Mouse (Mus musculus): ENCODE measurements around the gene Pamr1. TPM values are rescaled to one million over a fixed set of nuclear protein-coding genes. Genes with fewer than 3 reads are reported as not detected.
A peak's percentile ranks its signal among the peaks of the same experiment; 100 is the strongest.

The Pamr1 gene
- polyA plus RNA-seq, 1 experiment from 2014 or later, result 35.2 TPM

DNA sequence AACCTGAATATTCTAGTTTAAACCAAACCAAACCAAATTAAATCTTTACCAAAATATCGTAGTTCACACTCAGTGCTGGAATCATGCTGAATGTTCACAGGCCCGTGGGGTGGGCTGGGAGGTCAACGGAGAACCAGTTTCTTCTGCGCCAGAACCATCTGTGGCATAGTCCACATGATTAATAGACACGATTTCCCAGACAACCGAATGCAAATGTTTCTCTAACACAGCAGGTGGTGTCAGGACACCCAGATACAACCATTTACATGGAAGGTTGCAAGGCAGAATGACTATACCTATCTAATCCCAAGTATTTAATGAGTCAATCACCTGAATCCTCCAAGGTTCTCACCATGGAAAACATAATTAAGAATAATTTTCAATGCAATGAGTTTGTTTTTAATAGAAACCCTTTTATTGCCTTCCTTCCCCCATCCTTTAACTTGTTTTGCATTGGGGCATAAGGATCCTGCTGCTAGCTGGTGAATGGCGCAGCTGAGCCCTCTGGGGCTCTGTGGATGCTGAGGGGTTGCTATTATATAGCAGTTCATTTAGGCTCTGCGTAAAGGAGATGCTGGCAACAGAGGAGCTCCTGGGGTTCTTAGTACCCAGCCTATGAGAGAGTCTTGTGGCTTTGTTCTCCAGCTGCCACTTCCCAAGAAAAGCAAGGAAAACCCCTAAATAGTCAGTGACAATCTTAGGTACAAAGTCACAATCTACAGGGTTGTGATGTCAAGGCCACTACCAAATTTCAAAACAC, 106.3 kb downstream of the Pamr1 start:
- H3K4me1 ChIP-seq (ENCODE audit: control insufficient read depth, insufficient read depth, low read length), result peaks cover 8% of the 10 kb centered on the region; the same call in 1 of the 2 replicates
- H3K4me2 ChIP-seq (ENCODE audit: low read depth, low read length), result no peak overlapping the region
- 65% methylated on average over 8 of the region's 8 CpGs for WGBS
- H3K27me3 ChIP-seq (ENCODE audit: control insufficient read depth, insufficient read depth, low read length), result peaks cover 18% of the 10 kb centered on the region
- no peaks in the 10 kb centered on the region for H3K9me3 ChIP-seq (replicated peaks; ENCODE audit: control insufficient read depth, low read length)
- ATAC-seq (ENCODE audit: insufficient read depth, low FRiP score), result no peak
- H3K27ac ChIP-seq (ENCODE audit: low read length), result no peak overlapping the region
- H3K36me3 ChIP-seq (ENCODE audit: control insufficient read depth, insufficient read depth, low read length), result no peaks in the 10 kb centered on the region
- H3K9ac ChIP-seq (ENCODE audit: low read length), result no peak overlapping the region
- no peak overlapping the region for H3K4me3 ChIP-seq (replicated peaks; ENCODE audit: low read length)

DNA sequence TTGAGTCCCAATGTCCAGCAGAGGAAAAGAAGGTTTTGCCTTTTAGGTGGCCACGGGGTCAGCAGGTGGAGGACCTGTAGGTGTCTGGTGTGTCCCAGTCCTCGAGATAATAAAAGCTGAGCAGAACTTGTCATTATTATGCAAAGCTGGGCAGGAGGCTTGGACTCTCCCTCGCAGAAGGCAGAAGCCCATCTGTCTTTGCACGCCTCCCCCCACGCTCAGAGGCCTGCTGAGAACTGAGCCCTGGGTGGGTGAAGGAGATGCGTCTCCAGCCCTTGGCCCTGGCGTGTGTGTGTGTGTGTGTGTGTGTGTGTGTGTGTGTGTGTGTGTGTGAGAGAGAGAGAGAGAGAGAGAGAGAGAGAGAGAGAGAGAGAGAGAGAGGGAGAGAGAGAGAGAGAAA, 107.9 kb downstream of the Pamr1 start:
- Histone ChIP-seq H3K4me1 (ENCODE audit: control insufficient read depth, insufficient read depth, low read length) (peaks cover 8% of the 10 kb centered on the region; the same call in 1 of the 2 replicates), H3K9me3 (replicated peaks; ENCODE audit: control insufficient read depth, low read length) (no peaks in the 10 kb centered on the region), H3K27me3 (ENCODE audit: control insufficient read depth, insufficient read depth, low read length) (peaks cover 18% of the 10 kb centered on the region), H3K4me3 (replicated peaks; ENCODE audit: low read length) (no peak overlapping the region), H3K9ac (ENCODE audit: low read length) (no peak overlapping the region), H3K4me2 (ENCODE audit: low read depth, low read length) (no peak overlapping the region), H3K36me3 (ENCODE audit: control insufficient read depth, insufficient read depth, low read length) (no peaks in the 10 kb centered on the region), H3K27ac (ENCODE audit: low read length) (no peak overlapping the region)
- WGBS, result 13% methylated on average over 7 of the region's 7 CpGs
- ATAC-seq (ENCODE audit: insufficient read depth, low FRiP score), result no peak

DNA sequence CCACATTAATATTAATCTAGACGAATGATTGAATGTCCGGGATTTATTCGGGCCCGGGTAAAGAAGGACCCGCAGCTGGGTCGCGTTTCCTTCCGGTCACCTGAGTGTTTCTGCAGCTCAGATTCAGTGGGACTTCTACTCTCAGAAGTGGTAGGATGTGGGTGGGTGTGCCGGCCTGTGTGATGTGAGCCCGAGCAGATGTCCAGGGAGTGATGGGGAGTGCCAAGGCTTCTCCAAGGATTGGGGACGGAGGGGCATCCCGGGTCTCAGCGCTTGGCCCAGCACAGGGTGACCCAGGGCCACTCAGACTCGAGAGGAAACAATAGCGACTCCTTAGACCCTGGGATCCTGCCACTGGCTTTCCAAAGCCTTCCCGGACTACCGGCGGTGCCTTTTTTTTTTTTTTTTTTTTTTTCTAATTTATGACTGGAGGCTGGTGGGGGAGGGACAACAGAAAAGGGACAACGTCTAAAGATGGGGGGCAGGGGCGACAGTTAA, 108.4 kb downstream of the Pamr1 start, which contains the start of gene Slc1a2:
Slc1a2 (plus strand) TSS at position 497 of the 498 bp plus-strand sequence.
- peak within 1 kb of the TSS; percentile 100 for H3K4me2 ChIP-seq (ENCODE audit: low read depth, low read length)
- H3K27me3 ChIP-seq (ENCODE audit: control insufficient read depth, insufficient read depth, low read length), result peaks cover 18% of the 10 kb centered on the region
- H3K9ac ChIP-seq (ENCODE audit: low read length), result peak within 1 kb of the TSS; percentile 66
- WGBS, result under 1% methylated on average over 20 of the region's 20 CpGs
- H3K36me3 ChIP-seq (ENCODE audit: control insufficient read depth, insufficient read depth, low read length), result no peaks in the 10 kb centered on the region
- H3K27ac ChIP-seq (ENCODE audit: low read length), result no peak within 1 kb of the TSS
- H3K4me1 ChIP-seq (ENCODE audit: control insufficient read depth, insufficient read depth, low read length), result peaks cover 9% of the 10 kb centered on the region
- peak within 1 kb of the TSS; percentile 66 for H3K4me3 ChIP-seq (replicated peaks; ENCODE audit: low read length)
- no peak for ATAC-seq (ENCODE audit: insufficient read depth, low FRiP score)
- no peaks in the 10 kb centered on the region for H3K9me3 ChIP-seq (replicated peaks; ENCODE audit: control insufficient read depth, low read length)

DNA sequence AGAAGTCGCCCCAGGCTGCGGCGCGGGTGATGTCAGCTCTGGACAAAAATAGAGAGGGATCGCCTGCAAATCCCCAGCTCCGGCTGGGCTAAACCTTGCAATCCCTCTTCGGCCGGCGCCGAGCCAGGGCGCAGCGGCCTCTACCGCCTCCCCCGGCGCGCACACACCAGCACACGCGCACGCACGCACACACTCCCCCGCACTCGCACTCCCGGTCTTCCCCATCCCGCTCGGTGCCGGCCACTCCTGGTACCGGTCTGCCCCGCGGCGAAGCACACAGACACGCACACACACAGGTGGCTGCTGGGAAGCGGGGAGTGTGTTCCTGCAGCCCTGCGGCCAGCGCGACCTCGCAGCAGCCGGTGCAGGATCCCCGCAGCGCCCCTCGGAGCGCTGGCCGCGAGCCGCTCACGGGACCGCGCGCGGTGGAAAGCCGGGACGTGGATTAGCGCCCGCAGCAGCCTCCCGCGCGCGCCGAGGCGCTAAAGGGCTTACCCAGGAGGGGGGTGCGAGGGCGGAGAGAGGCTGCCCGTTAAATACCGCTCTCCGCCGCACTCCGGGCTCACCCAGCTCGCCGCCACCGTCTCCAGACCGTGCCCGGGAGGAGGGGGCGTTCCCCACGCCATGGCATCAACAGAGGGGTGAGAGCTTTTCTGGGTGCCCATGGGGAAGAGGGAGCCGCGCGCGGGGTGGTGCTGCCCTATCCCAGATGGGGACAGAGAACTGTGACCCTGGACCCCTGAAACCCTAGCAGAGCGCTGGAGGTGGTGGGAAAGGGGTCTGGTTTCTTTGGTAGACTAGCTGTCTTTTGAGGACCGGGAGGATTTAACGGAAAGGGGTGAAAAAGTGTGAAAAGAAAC, 109.1 kb downstream of the Pamr1 start:
- H3K4me2 ChIP-seq (ENCODE audit: low read depth, low read length), result peak overlapping the region; percentile 100
- peaks cover 18% of the 10 kb centered on the region for H3K27me3 ChIP-seq (ENCODE audit: control insufficient read depth, insufficient read depth, low read length)
- H3K4me1 ChIP-seq (ENCODE audit: control insufficient read depth, insufficient read depth, low read length), result peaks cover 12% of the 10 kb centered on the region
- under 1% methylated on average over 80 of the region's 80 CpGs for WGBS
- H3K27ac ChIP-seq (ENCODE audit: low read length), result no peak overlapping the region
- ATAC-seq (ENCODE audit: insufficient read depth, low FRiP score), result peak; percentile 78
- no peaks in the 10 kb centered on the region for H3K36me3 ChIP-seq (ENCODE audit: control insufficient read depth, insufficient read depth, low read length)
- no peaks in the 10 kb centered on the region for H3K9me3 ChIP-seq (replicated peaks; ENCODE audit: control insufficient read depth, low read length)
- H3K9ac ChIP-seq (ENCODE audit: low read length), result peak overlapping the region; percentile 66
- H3K4me3 ChIP-seq (replicated peaks; ENCODE audit: low read length), result peak overlapping the region; percentile 66

DNA sequence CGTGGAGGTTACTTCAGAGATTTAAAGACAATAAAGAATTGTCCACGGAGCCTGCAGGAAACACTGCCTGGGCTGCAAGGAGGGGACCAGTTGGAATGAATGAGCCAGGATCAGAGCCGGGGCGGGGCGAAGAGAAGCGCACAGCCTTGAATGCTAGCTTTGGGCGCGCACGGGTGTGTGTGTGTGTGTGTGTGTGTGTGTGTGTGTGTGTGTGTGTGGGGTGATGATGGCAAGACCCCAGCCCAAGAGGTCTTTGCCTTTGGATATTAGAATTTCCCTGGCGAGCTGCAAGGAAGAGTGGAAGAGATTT, 109.7 kb downstream of the Pamr1 start:
- Histone ChIP-seq H3K9me3 (replicated peaks; ENCODE audit: control insufficient read depth, low read length) (no peaks in the 10 kb centered on the region), H3K27me3 (ENCODE audit: control insufficient read depth, insufficient read depth, low read length) (peaks cover 18% of the 10 kb centered on the region), H3K36me3 (ENCODE audit: control insufficient read depth, insufficient read depth, low read length) (no peaks in the 10 kb centered on the region), H3K27ac (ENCODE audit: low read length) (no peak overlapping the region), H3K9ac (ENCODE audit: low read length) (no peak overlapping the region), H3K4me1 (ENCODE audit: control insufficient read depth, insufficient read depth, low read length) (peaks cover 12% of the 10 kb centered on the region), H3K4me2 (ENCODE audit: low read depth, low read length) (peak overlapping the region; percentile 100), H3K4me3 (replicated peaks; ENCODE audit: low read length) (peak overlapping the region; percentile 66)
- 3% methylated on average over 10 of the region's 10 CpGs for WGBS
- ATAC-seq (ENCODE audit: insufficient read depth, low FRiP score), result no peak

DNA sequence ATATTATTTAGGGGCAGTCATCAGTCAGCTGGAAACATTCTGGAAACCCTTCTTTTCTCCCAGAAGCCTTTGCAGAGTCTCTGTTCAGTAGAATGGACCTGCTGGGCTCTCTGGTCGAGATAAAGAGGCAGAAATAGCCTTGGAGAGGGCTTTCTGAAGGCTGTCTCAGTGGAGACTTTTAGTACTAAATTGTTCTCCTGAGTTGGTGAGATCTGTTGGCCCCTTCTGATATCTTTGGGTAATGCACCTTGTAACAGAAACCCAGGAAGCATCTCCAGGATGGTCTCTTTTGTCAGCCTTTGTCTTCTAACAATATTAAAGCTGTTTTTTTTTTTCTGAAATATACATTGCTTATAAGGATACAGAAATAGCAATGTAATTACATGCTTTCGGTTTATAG, 111.2 kb downstream of the Pamr1 start:
- Histone ChIP-seq H3K9ac (ENCODE audit: low read length) (no peak overlapping the region), H3K36me3 (ENCODE audit: control insufficient read depth, insufficient read depth, low read length) (no peaks in the 10 kb centered on the region), H3K27me3 (ENCODE audit: control insufficient read depth, insufficient read depth, low read length) (peaks cover 18% of the 10 kb centered on the region), H3K9me3 (replicated peaks; ENCODE audit: control insufficient read depth, low read length) (no peaks in the 10 kb centered on the region), H3K27ac (ENCODE audit: low read length) (no peak overlapping the region), H3K4me2 (ENCODE audit: low read depth, low read length) (no peak overlapping the region), H3K4me1 (ENCODE audit: control insufficient read depth, insufficient read depth, low read length) (peaks cover 12% of the 10 kb centered on the region), H3K4me3 (replicated peaks; ENCODE audit: low read length) (no peak overlapping the region)
- WGBS, result 62% methylated on average over 2 of the region's 2 CpGs
- ATAC-seq (ENCODE audit: insufficient read depth, low FRiP score), result no peak

DNA sequence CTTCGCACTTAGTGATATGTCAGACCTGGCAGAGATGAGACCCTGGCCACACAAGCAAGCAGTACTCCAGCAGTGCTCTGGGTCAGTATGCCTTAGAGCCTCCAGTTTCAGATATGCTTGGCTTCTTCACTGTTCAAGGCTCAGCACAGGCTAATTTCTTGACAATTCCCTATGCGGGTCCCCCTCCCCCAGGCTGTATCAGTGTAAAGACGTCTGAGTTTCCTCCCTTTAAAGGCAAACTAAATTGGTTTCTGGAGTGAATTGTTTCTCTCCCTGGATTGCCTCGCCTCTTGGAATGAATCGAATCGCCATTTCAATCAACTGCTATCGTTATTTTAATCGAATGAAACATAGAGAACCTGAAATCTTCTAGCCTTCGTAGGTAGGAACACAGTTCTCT, 113.1 kb downstream of the Pamr1 start:
- H3K4me3 ChIP-seq (replicated peaks; ENCODE audit: low read length), result no peak overlapping the region
- H3K9ac ChIP-seq (ENCODE audit: low read length), result no peak overlapping the region
- no peak for ATAC-seq (ENCODE audit: insufficient read depth, low FRiP score)
- no peak overlapping the region for H3K27ac ChIP-seq (ENCODE audit: low read length)
- peaks cover 12% of the 10 kb centered on the region for H3K4me1 ChIP-seq (ENCODE audit: control insufficient read depth, insufficient read depth, low read length)
- H3K4me2 ChIP-seq (ENCODE audit: low read depth, low read length), result no peak overlapping the region
- 62% methylated on average over 9 of the region's 9 CpGs for WGBS
- no peaks in the 10 kb centered on the region for H3K36me3 ChIP-seq (ENCODE audit: control insufficient read depth, insufficient read depth, low read length)
- H3K9me3 ChIP-seq (replicated peaks; ENCODE audit: control insufficient read depth, low read length), result no peaks in the 10 kb centered on the region
- H3K27me3 ChIP-seq (ENCODE audit: control insufficient read depth, insufficient read depth, low read length), result peaks cover 18% of the 10 kb centered on the region

DNA sequence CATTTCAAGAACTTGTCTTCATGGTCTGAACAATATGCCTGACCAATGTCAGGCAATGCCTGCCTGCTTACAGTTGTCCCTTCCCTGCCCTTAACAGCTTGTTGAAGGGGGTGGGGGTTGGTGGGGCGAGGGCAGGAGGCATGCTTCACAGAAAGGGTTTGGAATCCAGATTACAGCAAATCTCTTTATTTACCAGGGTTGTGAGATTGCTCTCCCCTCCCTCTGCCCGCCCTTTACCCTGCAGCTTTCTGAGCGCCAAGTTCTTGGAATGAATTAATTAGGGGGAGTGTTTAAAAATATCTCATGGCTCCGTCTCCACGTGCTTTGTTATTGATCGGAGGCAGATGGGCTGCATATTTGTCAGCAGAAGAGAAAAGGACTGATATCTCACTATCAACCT, 113.5 kb downstream of the Pamr1 start:
- Histone ChIP-seq H3K9ac (ENCODE audit: low read length) (no peak overlapping the region), H3K4me3 (replicated peaks; ENCODE audit: low read length) (no peak overlapping the region), H3K9me3 (replicated peaks; ENCODE audit: control insufficient read depth, low read length) (no peaks in the 10 kb centered on the region), H3K4me2 (ENCODE audit: low read depth, low read length) (no peak overlapping the region), H3K4me1 (ENCODE audit: control insufficient read depth, insufficient read depth, low read length) (peaks cover 10% of the 10 kb centered on the region), H3K36me3 (ENCODE audit: control insufficient read depth, insufficient read depth, low read length) (no peaks in the 10 kb centered on the region), H3K27ac (ENCODE audit: low read length) (no peak overlapping the region), H3K27me3 (ENCODE audit: control insufficient read depth, insufficient read depth, low read length) (peaks cover 15% of the 10 kb centered on the region)
- ATAC-seq (ENCODE audit: insufficient read depth, low FRiP score), result no peak
- WGBS, result 27% methylated on average over 6 of the region's 6 CpGs

DNA sequence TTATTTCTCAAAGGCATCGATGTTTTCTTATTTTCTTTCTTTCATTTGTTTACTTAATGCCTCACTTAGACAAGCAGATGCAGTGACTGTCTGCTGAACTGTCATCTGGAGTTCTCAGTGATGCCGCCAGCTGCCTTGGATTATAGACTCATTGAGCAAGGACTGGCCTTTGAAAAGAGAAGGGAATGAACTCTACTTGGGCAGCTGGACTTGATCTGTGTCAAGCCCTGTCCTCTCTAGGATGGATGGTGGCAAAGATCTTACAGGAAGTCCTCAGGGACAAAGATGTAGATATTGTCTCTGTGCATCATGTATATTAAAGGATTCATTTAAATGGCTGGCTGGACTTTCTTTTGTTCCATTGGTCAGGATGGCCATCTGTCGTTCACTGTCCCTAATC, 114.1 kb downstream of the Pamr1 start:
- no peaks in the 10 kb centered on the region for H3K9me3 ChIP-seq (replicated peaks; ENCODE audit: control insufficient read depth, low read length)
- H3K9ac ChIP-seq (ENCODE audit: low read length), result no peak overlapping the region
- 56% methylated on average over 3 of the region's 3 CpGs for WGBS
- no peaks in the 10 kb centered on the region for H3K36me3 ChIP-seq (ENCODE audit: control insufficient read depth, insufficient read depth, low read length)
- H3K4me2 ChIP-seq (ENCODE audit: low read depth, low read length), result no peak overlapping the region
- no peak for ATAC-seq (ENCODE audit: insufficient read depth, low FRiP score)
- no peak overlapping the region for H3K27ac ChIP-seq (ENCODE audit: low read length)
- peaks cover 8% of the 10 kb centered on the region for H3K4me1 ChIP-seq (ENCODE audit: control insufficient read depth, insufficient read depth, low read length)
- H3K27me3 ChIP-seq (ENCODE audit: control insufficient read depth, insufficient read depth, low read length), result peaks cover 13% of the 10 kb centered on the region
- H3K4me3 ChIP-seq (replicated peaks; ENCODE audit: low read length), result no peak overlapping the region

Measured in stomach, embryonic 16.5 days (tissue).